Mouse (Mus musculus) lung, embryonic 14.5 days (tissue): ENCODE measurements around the gene Dolpp1. TPM values are rescaled to one million over a fixed set of nuclear protein-coding genes. Genes with fewer than 3 reads are reported as not detected.

Source experiments
- ATAC-seq: fragments of 200-750 bp; cut with Nextera tagmentation; 2 replicates; pipeline ENCODE4 v1.8.0; 2017; ENCODE audit warnings: mild to moderate bottlenecking, moderate TSS enrichment, moderate library complexity; ENCODE audit not compliant: insufficient read depth
- DNase-seq: peaks from one replicate; pipeline ENCODE4 v3.0.0-alpha.2; 2015
- H3K27ac ChIP-seq: fragments of 300-500 bp; sonication (generic); 2 replicates; pipeline ENCODE4 v1.5.1; 2014; ENCODE audit warnings: low read depth, mild to moderate bottlenecking, moderate library complexity
- H3K27me3 ChIP-seq: fragments of 300-500 bp; sonication (generic); 2 replicates; pipeline ENCODE4 v1.6.1; 2014; ENCODE audit warnings: low read length, control low read depth; ENCODE audit not compliant: insufficient read depth
- H3K36me3 ChIP-seq: fragments of 300-500 bp; sonication (generic); 2 replicates; pipeline ENCODE4 v1.6.1; 2014; ENCODE audit warnings: control low read depth; ENCODE audit not compliant: insufficient read depth
- H3K4me1 ChIP-seq: fragments of 300-500 bp; sonication (generic); 2 replicates; pipeline ENCODE4 v1.6.1; 2014; ENCODE audit warnings: antibody characterized with exemption, control low read depth; ENCODE audit not compliant: insufficient read depth
- H3K4me2 ChIP-seq: fragments of 300-500 bp; sonication (generic); 2 replicates; pipeline ENCODE4 v1.6.1; 2014; ENCODE audit warnings: mild to moderate bottlenecking
- H3K4me3 ChIP-seq: fragments of 300-500 bp; sonication (generic); 2 replicates; pipeline ENCODE4 v1.5.1; 2014; ENCODE audit warnings: low read depth, low read length
- H3K9ac ChIP-seq: fragments of 300-500 bp; sonication (generic); 2 replicates; pipeline ENCODE4 v1.6.1; 2014
- H3K9me3 ChIP-seq: fragments of 300-500 bp; sonication (generic); 2 replicates; pipeline ENCODE4 v1.6.1; 2016; ENCODE audit warnings: low read depth, low read length, control low read depth
- CTCF ChIP-seq: IDR thresholded peaks from 2 replicates; pipeline ENCODE4 v1.5.1; 2016; ENCODE audit warnings: antibody characterized with exemption, low read depth
- WGBS: fragments of 180-500 bp; shearing (Covaris S2); extraction: QIAGEN DNeasy Blood & Tissue Kit; methylation state at CpG from one replicate; pipeline ENCODE4 v1.1.7; 2014; 5-methylcytosine and 5-hydroxymethylcytosine counted together
- polyA plus RNA-seq: library from polyadenylated mRNA; unstranded; fragments of >200 nt; fragmentation: Nextera tagmentation; extraction: Ambion mirVana; gene quantifications from 2 replicates; pipeline ENCODE4 v1.2.1, GENCODE M21; 2014

Dolpp1 gene
- polyA plus RNA-seq, 1 experiment from 2014 or later = 34.2 TPM

DNA sequence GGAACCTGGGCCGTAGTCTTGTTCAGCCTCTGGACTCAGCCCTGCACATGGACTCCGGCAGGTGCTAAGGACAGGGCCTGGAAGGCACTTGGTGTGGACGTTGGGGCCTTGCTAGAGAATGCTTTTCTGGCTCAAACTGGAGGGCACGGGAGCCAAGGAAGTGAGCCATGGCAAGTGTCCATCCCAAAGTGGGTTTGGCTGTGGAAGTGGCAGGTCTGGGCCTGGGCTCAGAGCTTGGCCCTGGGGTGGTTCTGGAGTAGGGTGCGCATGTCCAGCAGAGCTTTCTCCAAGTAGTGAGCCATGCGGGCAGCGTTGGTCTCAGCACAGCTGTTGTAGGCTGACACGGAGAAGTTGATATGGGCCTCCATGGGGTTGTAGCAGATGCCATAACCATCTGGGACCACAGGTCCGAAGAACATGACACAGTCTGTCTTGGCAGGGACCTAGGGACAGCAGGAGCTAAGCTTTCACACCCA, 10.3 kb downstream of the Dolpp1 start:
- no peak overlapping the region for H3K4me3 ChIP-seq
- no peak overlapping the region for H3K4me2 ChIP-seq
- H3K9ac ChIP-seq = no peak overlapping the region
- no peaks in the 10 kb centered on the region for H3K9me3 ChIP-seq
- 89% methylated on average over 9 of the region's 9 CpGs for WGBS
- H3K4me1 ChIP-seq = no peaks in the 10 kb centered on the region
- H3K27me3 ChIP-seq = no peaks in the 10 kb centered on the region
- H3K27ac ChIP-seq = no peak overlapping the region
- ATAC-seq (no peak), DNase-seq (no peak)
- peaks cover 57% of the 10 kb centered on the region for H3K36me3 ChIP-seq
- TF ChIP-seq CTCF = no peak

DNA sequence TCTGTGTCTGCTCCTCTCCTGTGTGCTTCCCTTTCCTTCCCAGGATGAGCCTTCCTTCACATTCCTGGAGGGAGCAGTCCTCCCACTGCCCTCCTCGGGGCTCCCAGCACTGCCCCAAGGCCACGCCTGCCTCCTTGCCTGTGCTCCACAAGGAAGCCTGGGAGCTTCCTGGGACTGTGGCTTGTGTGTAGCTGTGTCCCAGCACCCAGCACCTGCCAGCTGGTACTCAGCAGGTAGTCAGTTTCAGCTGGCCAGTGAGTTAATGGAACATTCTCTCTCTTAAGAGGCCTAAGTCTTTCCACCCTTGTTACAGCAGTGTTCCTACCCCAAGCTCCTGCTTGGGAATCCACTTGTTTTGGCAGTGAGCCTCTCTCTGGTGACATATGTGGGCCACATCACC, 10.8 kb downstream of the Dolpp1 start:
- DNase-seq = no peak
- peaks cover 52% of the 10 kb centered on the region for H3K36me3 ChIP-seq
- no peaks in the 10 kb centered on the region for H3K9me3 ChIP-seq
- H3K4me3 ChIP-seq = no peak overlapping the region
- H3K27me3 ChIP-seq = no peaks in the 10 kb centered on the region
- 60% methylated on average over 2 of the region's 2 CpGs for WGBS
- no peak for TF ChIP-seq CTCF
- no peak overlapping the region for H3K27ac ChIP-seq
- H3K9ac ChIP-seq = no peak overlapping the region
- no peak for ATAC-seq
- H3K4me2 ChIP-seq = no peak overlapping the region
- H3K4me1 ChIP-seq = no peaks in the 10 kb centered on the region

DNA sequence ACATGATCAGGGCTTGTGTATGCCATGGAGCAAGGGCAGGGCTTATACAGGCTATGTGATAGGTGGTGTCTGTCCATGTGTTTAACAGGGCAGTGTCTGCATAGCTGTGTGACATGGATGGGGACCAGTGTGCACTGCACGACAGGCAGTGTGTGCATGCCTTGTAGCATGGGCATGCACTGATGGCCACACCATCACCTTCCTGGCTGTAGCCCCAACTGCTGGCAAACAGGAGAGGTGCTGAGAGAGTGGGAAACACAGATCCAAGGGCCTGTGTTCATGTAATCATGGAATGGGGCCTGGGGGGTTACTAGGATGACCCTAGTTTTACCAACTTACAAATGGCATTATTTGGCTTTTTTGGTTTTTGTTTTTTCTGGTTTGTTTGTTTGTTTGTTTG, 11.8 kb downstream of the Dolpp1 start:
- WGBS = 90% methylated on average over 1 of the region's 1 CpGs
- Histone ChIP-seq H3K36me3 (peaks cover 49% of the 10 kb centered on the region), H3K4me1 (no peaks in the 10 kb centered on the region), H3K4me2 (no peak overlapping the region), H3K9ac (no peak overlapping the region), H3K27ac (no peak overlapping the region), H3K27me3 (no peaks in the 10 kb centered on the region), H3K4me3 (no peak overlapping the region), H3K9me3 (no peaks in the 10 kb centered on the region)
- TF ChIP-seq CTCF = no peak
- DNase-seq (no peak), ATAC-seq (no peak)

DNA sequence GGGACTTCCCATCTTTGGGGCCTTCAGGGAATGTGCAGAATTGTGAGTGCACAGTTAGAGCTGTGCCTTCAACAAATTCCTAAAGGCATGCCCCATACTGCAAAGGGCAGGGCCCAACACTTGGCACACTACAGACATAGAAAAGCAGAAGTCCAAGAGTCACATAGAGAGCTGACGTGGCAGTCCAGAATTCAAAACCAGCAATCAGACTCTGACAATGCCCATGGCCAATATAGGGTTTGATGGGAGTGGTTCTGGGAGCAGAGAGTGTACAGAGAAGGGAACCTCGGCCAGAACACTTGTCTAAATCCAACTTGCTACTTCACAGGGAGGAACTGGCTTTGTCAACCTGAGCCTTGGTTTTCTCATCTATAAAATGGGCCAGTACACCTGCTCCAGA, 15.2 kb downstream of the Dolpp1 start:
- Histone ChIP-seq H3K4me2 (no peak overlapping the region), H3K4me3 (no peak overlapping the region), H3K9me3 (no peaks in the 10 kb centered on the region), H3K27ac (no peak overlapping the region), H3K27me3 (no peaks in the 10 kb centered on the region), H3K36me3 (peaks cover 29% of the 10 kb centered on the region; the same call in 1 of the 2 replicates), H3K4me1 (no peaks in the 10 kb centered on the region), H3K9ac (no peak overlapping the region)
- DNase-seq (no peak), ATAC-seq (no peak)
- TF ChIP-seq CTCF = no peak
- WGBS = 80% methylated on average over 2 of the region's 2 CpGs

DNA sequence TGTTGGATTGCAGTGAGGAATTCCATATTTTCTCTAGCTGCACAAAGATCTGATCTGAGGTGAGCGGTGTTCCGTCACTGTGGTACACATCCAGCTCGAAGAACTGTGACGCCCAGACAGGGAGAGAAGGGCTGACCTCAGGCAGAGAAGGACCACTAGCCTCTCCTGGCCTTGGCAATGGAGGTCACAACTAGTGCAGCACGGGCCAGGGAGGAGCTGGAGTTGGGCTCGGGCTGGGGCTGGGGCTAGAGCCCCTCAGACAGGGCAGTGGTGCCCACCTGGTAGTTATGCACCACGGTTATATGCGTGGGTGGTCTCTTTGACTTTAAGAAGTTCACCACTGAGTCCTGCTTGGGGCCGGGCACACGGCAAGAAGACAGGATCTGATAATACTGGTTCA, 15.7 kb downstream of the Dolpp1 start:
- ATAC-seq (no peak), DNase-seq (no peak)
- peaks cover 27% of the 10 kb centered on the region; the same call in 1 of the 2 replicates for H3K36me3 ChIP-seq

DNA sequence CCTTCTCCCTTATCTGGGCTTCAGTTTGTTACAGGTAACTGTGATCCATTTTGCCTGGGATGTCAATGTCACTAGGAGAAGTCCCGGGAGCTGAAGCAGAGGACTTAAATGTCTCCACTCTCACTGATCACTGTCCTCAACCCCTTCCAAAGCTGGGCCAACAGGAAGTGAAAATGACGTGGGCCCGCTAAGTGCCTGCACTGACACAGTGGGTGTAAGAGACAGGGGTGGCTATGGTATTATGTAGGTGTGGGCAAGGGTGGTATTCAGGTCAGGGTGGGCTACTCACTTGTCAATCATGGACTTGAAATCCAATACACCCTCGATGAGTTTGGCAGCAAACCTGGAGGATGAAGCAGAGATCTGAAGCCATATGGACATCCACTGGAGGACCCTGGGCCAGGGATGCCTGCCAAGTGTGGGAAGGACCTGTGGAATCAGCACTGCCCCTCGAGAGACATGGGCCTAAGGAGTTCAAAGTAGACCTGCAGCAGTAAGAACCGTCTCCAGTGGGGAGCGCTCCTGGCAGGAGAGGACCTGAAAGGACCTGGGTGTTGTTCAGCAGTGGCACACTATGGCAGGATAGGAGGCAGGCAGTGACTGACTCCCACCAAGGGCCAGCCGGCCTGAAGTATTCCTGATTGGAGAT, 16.5 kb downstream of the Dolpp1 start:
- Histone ChIP-seq H3K4me3 (no peak overlapping the region), H3K9me3 (no peaks in the 10 kb centered on the region), H3K9ac (no peak overlapping the region), H3K36me3 (peaks cover 22% of the 10 kb centered on the region; the same call in 1 of the 2 replicates), H3K27ac (no peak overlapping the region), H3K27me3 (no peaks in the 10 kb centered on the region), H3K4me2 (no peak overlapping the region), H3K4me1 (no peaks in the 10 kb centered on the region)
- WGBS = 75% methylated on average over 8 of the region's 8 CpGs
- ATAC-seq = no peak
- DNase-seq = no peak
- no peak for TF ChIP-seq CTCF

More for the DNA sequence above, 15.7 kb downstream of the Dolpp1 start:
- Histone ChIP-seq H3K9me3 (no peaks in the 10 kb centered on the region), H3K9ac (no peak overlapping the region), H3K27ac (no peak overlapping the region), H3K4me2 (no peak overlapping the region), H3K4me3 (no peak overlapping the region), H3K27me3 (no peaks in the 10 kb centered on the region), H3K4me1 (no peaks in the 10 kb centered on the region)
- WGBS = 87% methylated on average over 10 of the region's 10 CpGs
- TF ChIP-seq CTCF = no peak

DNA sequence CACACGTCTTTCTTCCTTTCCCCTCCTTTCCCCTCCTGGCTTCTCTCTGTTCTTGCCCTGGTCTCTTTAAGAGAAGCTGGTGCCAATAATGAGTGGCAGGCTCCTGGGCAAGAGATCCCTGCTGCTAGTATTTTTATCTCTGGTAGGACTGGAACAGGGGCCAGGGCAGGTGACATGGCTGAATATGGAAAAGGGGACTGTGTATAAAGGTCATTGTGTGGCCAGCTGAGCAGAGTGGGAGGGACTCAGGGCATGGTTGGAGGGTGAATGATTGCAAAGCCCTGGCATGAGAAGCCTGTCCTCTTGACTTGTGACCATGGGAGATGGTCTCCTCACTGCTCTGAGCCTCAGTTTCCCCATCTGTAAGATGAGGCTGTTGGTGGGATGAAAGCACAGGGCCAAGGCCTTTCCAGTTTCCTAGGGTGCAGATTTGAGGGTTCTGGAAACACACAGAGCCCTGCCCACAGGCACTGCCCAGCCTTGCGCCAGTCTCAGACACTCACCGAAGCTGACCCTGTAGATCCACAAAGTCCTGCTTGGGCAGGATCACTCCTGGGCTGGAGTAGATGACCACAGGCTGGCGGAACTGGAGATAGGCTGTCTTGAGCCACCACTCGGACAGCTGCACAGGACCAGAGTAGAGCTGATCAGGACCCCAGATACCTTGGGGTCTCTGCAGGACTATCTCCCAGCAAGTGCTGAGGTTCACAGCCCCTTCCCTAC, 17.6 kb downstream of the Dolpp1 start:
- H3K4me3 ChIP-seq = no peak overlapping the region
- H3K27ac ChIP-seq = no peak overlapping the region
- H3K9me3 ChIP-seq = no peaks in the 10 kb centered on the region
- no peak overlapping the region for H3K9ac ChIP-seq
- no peak overlapping the region for H3K4me2 ChIP-seq
- H3K36me3 ChIP-seq = peaks cover 22% of the 10 kb centered on the region; the same call in 1 of the 2 replicates
- TF ChIP-seq CTCF = no peak
- WGBS = 81% methylated on average over 5 of the region's 5 CpGs
- no peaks in the 10 kb centered on the region for H3K27me3 ChIP-seq
- H3K4me1 ChIP-seq = no peaks in the 10 kb centered on the region
- no peak for DNase-seq
- ATAC-seq = no peak
